Mouse (Mus musculus): ENCODE measurements at regions not wholly inside any gene's neighbourhood (a gene's known extent, or its start where the extent isn't known, plus 50 kb on each side); places are given as distances from the start of the nearest gene placed in this dataset.

DNA sequence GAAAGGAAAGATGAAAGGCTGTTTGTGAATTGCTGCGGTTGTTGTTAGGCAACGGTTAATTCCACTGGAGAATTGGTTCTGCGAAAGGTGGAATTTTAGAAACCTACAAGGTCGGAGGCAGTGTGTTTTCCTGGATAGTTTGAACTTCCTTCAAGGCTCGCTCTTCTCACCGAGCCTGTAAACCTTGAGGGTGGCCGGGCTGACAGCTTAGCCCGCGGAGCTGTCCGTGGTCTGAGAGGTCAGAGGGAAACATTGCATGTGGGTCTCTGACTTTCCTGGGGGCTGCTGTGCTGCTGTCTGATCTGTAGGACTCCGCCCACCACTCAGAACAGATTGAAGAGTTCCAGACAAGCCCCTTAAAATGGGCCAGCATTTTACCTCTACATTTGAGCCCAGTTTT is 124.3 kb upstream of the Mkln1 start:
- DNase-seq (ENCODE audit: low spot score), result no peak

DNA sequence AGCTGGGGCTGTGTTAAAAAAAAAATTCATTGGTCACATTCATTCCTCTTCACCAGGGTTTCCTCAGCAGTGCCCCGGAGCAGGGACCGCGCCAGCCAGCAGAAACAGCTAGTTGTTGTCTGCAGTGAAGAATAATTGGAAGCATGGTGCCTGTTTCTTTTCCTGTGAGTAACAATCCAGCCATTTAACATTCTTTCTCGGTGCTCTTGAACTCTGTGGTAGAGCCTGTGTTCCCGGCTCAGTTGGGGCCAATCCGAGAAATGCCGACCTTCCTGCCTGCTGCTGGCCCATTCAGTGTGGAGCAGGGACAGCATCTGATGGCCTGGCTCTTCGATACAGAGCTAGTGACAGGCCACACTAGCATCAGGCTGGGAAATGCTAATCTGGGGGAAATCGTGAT is 120.7 kb upstream of the Mkln1 start:
- no peak for DNase-seq (ENCODE audit: low spot score)

DNA sequence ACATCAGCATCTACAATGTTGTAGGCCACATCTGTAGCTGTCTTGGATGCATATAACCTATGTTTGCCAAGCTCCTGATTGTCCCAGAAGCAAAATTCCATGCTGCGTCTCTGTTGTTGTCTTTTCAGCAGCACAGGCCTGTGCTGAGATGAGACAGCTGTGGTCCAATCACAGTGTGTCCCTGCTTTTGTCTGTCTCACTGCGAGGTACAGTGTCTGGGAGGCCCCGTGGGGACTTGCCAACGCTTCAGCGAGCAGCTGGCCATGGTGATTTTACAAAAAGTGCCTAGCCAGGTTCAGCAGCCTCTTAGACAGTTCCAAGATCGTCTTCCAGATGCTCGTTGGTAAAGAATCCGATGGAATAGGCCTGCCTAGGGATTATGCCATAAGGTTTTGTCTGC is 114.6 kb upstream of the Mkln1 start:
- DNase-seq (ENCODE audit: low spot score), result peak; percentile 26

DNA sequence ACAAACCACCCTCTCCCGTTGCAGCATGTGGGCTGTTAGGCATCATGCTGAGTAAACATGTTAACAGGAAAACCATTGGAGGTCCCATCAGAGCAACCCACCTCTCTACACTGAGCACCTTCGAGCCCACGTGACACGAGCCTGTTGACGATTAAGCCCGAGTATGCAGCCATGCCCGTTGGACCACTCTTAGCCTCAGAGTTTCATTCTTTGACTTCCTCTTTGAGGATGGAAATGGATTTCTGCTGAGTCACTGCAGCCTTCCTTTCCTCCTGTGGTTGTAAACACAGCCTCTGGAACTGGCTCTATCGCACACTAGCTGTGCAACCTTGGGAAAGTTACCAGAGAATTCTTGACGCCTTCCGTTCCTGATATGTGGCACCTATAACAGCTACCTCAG is 114.1 kb upstream of the Mkln1 start:
- no peak for DNase-seq (ENCODE audit: low spot score)

DNA sequence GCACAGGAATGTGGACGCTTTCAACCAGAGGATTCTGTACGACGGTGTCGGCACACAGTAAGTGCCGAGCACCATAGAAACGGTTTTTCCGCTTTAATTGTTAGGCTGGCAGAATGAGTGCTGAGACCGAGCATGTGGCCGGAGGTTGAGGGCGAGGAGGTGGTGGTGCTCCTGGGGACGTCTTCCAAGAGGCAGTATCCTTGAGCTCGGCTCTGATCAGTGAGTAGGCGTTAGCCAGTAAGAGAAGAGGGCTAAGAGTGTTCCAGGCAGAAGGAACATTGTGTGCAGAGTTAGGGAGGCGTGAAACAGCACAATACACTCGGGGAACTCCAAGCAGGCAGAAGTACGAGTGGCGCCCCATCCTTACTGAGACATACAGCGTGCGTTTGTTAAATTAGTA is 113.5 kb upstream of the Mkln1 start:
- DNase-seq (ENCODE audit: low spot score), result no peak

DNA sequence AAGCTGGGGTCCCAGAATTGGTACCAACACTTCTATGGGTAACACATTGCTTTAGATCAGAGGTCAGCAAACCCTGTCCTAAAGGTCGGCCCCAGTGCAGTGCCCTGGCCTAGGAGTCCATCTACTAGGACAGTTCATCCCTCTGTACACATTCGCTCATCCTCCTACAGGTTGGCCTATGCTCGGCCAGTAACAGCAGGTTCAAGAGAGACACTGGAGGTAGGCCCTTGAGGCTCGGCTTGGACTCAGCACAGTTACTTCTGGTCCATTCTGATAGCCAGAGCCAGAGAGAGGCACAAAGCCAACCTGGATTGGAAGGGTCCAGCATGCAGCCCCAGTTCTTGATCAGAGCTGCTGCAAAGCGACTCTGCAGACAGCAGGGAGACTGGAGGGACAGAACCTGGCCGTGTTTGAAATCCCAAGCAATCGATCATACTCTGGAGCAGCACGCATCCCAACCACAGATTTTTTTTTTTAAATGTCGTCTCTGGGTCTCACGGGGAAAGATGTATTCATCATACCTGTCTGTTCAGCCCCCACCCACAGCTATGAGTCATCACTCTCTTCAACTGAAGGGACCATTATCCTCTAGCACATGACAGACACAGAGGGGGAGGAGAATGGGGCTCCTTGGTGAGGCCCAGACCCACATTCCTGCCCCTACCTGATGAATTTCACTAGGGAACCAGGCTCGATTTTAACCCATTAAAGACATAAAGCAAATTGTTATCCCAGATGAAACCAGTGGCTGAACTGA is 112.4 kb upstream of the Mkln1 start:
- no peak for DNase-seq (ENCODE audit: low spot score)

DNA sequence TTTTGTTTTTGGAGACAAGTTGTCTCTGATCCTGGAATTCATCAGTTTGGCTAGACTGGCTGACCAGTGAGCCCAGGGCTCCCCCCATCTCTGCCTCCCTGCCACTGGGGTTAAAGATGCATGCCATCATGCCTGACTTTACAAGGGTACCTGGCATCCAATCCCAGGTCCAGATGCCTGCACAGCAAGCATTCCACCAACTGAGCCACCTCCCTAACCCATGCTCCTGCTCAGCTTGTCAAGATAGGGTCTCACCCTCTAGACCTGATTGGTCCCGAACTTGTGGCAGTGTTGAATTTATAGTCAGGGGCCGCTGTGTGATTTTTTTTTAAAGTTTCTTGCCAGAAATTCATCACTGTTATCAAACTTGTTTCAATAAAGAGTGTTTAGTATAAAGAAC is 111.4 kb upstream of the Mkln1 start:
- DNase-seq (ENCODE audit: low spot score), result no peak

DNA sequence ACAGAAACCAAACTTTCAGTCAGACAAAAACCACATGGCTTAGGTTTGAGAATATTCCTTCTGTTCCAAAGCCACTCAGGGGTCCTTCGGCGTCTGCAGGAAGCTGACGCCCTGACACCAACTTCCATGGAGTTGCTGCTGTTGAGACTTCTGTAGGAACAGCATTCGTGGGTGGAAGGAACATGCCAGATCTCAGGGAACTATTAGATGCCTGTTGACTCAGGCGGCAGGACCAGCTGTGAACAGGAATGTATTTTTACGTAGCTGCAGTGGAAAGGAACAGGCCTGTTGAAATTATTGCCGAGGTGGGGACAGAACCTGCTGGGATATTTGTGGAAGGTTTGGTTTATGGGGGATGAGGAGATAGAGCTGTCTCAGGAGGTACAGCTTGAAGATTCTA is 110.8 kb upstream of the Mkln1 start:
- DNase-seq (ENCODE audit: low spot score), result no peak

DNA sequence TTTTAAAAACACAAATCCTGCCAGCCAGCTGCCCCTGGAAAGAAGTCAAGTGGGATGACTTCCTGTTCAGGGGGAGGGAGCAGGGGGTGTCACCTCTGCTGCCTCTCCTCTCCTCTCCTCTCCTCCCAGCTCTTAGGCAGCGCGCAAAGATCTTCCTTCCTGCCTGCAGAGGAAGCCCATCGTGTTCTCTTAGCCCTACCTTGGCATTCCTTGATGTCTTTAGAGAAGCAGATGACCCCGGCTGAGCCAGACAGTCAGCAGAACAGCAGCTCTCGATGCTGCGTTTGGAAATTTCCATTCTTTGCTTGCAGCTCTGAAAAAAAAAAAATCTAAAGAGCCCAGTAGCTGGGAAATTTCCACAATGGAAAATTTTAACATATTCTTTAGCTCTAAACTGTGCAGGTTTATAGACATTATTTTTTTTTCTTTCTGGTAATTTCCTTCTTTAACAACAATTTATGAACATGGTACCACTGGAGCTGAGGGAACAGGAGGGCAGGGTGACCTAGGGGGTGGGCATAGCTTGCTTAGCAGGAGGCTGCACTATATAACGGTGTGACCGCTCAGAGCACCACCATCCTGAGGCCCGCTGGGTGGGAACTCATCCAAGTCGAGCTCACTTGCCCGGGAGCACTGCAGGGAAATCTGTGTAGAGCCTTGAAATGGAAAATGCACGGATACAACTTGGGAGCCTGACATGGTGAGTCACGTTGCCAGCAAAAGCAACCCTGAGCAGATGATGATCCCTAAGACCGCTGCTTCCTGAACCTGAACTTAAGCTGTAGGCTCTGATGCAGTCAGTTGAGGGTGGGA is 109.9 kb upstream of the Mkln1 start:
- DNase-seq (ENCODE audit: low spot score), result no peak

DNA sequence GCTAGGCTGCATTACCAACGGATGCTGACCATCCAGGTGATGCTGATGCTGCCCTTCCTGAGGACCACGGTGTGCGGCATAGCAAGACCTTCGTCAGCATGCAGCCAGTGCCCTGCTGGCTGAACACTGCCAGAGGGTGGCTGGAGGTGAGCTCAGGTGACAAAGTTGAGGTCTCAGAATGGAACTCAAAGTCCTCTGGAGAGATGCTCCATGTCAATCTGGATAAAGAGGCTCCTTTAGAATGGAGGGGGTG is 109.4 kb upstream of the Mkln1 start:
- DNase-seq (ENCODE audit: low spot score), result no peak

DNA sequence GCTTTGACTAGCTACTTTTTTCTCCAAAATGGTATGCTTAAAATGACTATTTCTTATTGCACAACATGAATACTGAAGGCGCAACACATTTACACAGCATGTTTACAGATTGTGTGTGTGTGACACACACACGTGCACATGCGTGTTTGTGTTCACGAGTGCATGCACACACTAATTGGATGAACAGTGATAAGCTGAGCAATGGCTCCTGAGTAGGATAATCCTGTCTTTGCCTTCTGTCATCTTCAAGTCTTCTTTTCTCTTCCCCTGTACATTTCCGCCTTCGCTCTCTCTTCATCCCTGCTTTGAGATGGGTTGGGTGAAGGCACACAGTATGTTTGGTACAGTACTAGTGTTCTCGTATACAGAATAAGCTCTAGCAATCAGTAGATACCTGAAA is 106.5 kb upstream of the Mkln1 start:
- no peak for DNase-seq (ENCODE audit: low spot score)

DNA sequence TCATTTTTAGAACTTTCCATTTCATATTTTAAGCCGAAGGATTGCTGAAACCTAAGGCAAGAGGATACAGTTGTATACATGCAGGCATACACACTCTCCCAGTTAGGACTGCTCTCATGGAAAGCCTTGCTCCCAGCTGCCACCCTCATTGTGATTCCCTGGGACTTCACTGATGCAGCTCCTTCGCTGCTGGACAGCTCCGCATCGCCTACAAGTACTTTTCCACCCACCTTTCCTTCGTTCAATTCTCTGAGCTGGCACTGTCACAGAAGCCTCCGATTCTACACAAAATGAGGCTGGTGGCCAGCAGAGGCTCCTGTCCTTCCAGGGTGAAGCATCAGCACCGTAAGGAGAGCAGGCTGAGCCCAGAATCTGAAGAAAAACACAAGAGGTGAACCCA is 105.5 kb upstream of the Mkln1 start:
- DNase-seq (ENCODE audit: low spot score), result no peak

DNA sequence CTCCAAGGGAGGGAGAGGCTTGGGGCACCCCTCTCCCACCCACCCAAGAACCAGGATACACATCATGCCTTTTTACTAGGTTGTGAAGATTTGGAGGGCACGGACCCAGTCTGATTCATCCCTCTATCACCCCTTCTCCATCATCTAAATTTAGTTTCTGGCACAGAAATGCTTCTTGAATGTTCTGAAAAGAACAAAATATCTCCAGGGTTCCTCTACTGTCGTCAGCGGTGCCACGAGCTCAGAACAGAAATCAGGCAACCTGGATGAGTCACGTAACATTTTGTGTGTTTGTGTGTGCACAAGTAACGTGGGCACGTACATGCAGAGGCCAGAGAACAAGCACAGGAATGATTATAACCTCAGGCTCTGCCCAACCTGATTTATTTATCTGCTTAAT is 99.1 kb upstream of the Mkln1 start:
- no peak for DNase-seq (ENCODE audit: low spot score)

DNA sequence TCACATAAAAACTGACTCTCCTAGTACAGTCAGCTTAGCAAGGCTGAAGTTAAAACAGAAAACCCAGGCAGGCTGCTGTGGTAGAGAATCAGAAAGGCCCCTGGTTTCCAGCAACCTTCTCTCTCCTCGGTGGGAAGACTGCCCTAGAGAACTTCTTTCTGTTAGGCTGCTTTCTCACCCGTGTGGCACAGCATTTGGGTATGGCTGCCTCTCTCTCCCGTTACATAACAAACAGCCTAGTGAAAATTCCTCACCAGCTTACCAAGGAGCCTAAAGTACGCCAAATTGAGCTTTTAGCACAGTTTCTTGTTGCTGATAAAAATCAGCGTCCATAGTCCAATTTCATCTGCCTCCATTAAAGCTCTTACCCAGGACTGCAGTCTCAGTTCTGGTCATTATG is 92.8 kb upstream of the Mkln1 start:
- DNase-seq (ENCODE audit: low spot score), result no peak

DNA sequence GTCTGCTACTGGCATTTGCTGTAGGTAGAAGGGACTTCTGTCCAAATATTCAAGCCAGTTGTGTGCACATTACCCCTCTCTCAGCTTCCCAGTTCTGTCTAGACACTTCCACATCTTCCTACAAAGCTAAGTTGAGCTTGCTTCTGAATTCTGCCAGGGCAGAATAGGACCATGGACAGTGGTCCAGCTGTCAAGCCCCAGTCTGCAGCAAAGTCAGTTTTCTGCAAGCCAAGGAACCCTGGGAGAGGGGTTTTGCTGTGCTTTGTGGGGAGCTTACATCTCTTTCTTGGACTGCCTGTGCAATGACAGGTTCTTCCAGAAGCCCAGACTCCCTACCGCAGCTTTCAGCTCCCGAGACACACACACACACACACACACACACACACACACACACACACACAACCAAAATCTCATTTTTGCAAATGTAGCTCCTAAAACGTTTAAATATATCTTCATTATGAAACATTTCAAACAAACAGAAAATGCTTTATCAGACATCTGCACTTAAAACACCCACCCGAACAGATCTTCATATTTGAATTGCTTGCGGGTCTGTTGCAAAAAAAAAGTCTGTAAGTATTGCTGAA is 91.4 kb upstream of the Mkln1 start:
- no peak for DNase-seq (ENCODE audit: low spot score)

DNA sequence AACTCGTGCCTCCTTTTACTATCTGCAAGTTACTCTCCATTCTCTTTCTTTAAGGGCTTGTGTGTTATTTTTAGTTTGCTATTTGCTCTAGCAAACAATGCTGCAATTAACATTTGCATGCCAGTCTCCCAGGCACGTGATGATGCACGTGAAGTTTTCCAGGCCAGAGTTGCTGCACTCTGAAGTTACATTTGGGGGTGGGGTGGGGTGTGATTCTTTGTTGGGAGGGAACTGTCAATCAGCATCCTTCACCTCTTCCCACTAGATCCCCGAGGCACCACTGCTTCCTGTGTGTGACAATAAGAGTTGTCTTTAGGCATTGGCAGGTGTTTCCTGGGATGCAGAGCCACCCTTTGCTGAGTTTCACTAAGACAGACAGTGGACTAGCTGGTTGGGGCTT is 90.6 kb upstream of the Mkln1 start:
- no peak for DNase-seq (ENCODE audit: low spot score)

DNA sequence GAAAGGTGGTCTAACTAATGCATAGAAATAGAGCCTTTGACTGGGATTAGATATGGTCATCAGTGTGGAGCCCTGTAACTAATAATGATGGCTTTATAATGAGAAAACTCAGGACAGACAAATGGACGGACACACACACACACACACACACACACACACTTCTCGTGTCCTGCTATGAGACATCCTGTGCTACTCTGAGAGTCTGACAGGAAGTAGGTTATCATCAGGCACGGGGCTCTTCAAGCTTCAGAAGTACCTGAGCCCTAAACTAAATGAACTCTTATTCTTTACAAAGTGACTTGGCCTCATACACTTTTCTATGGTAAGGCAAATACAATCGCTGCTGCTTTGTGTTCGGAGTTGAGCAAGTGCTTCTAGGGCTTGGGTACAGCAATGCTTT is 87.9 kb upstream of the Mkln1 start:
- DNase-seq (ENCODE audit: low spot score), result no peak

DNA sequence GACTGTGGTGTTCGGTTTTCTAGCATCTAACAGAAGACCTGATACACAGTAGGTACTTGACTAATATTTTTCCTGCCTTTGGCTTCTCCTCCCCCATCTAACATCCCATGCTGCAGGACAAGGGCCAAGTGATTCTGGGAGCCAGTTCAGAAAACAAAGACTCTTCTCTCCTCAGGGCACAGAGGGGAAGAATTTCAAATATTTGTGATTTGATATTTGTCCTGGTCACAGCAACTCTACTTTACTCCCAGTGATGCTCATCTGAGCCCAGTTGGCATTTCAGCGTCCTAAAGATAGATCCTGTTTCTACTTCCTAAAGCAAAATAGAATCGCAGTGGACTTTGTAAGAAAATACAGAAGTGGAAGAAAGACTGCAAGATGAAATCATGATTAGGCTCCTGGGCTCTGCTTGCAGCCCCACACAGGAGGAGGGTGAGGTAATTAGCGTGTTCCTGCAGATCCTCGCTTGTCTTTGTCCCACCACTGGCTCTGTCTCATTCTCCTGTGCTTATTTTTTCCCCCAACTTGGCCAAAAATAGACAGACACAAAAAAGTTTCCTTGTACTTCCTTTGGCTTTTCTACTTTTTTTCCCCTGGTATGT is 84.6 kb upstream of the Mkln1 start:
- DNase-seq (ENCODE audit: low spot score), result no peak

DNA sequence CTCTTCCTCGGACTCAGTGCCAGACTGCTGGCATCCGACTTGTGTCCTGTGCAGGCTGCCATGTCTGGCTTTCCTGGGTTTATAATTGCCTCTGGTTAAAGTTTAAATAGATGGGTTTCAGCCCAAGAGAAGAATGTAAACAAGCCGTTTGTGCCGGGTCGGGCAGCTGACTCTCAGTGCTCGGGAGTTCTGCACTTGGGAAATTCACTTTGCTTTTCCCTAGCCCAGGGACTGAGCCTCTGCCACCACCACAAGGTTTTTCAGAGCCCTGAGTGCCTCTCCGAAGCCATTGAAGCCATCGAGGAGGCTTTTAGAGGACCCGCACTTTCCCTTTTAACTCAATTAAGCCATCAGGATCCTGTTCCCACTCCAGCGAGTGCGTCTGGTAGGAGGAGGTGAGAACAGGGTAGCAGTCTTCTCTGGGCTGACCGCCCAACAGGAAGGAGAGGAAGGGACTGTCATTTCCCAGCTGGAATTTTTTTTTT is 80.8 kb upstream of the Mkln1 start:
- DNase-seq (ENCODE audit: low spot score), result no peak

DNA sequence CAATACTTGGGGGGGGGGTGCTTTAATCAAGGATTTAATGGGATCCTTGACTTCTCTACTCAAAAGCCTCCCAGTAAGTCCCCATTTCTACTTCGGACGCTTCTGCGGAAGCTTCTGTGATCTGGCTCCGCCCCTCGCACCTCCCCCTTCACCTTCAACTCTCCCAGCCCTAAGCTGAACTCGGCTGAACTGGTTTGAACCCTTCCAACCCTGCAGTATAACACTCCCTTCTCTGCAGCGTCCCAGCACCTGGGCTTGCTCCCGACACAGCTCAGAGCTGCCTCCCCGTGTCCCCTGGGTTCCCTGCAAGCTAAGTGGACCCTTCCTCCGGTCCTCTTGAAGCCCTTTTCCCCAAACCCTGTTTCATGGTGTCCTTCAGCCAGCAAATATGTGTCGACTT is 80.0 kb upstream of the Mkln1 start:
- peak; percentile 55 for DNase-seq (ENCODE audit: low spot score)

DNA sequence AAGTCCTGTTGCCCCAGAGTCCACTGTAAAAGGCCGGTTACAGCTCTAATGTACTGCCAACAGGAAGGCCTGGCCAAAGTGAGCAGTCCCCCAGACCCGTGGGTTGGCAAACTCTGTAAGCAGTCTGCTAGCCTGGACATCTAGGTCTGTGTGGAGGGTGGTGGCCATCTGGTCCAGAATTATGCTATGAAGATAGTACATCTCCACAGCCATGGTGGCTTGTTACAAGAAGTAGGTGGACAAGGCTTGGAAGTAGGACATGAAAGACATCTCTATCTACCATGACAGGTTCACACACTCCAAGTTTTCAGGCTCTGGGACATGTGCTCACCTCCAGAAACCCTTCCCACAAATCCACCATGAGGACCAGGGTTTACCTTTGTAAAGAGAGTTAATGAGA is 79.1 kb upstream of the Mkln1 start:
- no peak for DNase-seq (ENCODE audit: low spot score)

DNA sequence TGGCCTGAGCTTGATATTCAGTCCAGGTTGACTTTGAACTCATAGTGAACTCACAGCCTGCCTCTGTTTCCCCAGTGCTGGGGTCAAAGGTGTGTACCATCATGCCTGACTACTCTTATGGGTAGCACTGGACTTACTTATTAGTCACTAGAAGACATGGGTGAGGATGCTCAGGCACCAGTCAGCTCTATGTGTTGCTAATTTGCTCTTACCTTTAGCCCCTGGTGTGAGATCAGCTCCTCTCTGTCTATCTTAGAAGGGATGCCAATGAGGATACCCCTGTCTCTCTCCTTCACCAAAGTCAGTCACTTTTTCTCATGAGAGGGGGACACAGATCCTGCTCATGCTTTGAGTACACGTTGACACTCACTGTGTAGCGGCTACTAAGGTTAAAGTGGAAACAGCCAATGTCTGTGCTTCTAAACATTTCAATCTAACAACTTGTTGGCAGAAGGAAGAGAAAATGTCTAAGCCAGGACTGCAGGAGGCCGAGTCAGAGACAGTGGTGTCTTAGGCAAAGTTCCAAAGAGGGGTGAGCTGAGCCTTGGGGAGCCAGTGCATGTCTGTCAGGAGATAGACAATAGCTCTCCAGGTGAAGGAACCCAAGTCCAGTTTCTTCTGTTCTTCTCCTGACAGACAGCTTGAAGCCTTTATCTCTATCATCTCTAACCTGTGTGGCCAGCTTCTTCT is 78.2 kb upstream of the Mkln1 start:
- DNase-seq (ENCODE audit: low spot score), result no peak
